Mouse (Mus musculus): ENCODE measurements around the gene Drd2.

Drd2 gene

DNA sequence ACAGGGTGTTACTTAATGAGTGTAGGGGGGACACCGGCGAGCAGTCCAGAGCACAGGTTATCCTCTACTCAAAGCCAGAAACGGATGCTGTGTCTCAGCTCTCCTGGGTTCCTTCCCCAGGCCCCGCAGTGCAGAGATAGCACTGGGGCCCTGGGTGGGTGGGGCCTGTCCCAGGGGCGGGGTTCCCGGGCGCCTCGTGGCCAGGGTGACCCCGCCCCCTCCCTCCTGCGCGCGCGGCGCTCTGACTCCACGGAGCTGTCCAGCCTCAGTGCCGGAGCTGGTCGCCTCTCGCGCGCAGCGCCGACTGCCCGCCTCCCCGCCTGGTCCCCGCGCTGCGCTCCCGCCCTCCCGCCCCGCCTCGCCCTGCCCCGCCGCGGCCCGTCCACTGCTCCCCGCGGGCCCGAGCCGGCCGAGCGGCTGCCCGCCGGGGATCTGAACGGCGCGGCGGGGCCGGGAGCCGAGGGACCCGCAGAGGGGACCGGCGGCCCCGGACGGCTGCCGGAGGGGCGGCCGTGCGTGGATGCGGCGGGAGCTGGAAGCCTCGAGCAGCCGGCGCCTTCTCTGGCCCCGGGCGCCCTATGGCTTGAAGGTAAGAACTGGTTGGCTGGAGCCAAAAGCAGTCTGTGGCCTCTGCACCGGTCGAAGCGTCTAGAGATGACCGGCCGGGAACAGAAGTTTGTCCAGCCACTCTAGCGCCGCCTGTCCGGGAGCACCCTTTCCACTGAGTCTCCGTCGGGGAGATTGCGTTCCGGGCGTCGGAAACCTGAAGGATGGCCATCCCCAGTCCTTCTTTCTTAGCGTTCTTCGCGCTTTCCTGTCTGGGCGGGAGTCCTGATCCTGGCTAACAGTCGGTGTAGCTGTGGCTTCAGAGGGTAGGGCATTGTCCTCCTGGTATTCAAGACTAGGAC, at the start of gene Drd2:
Drd2 (plus strand) TSS at position 492 of the 908 bp plus-strand sequence.
- DNase-seq (ENCODE audit: low read depth): no peak

DNA sequence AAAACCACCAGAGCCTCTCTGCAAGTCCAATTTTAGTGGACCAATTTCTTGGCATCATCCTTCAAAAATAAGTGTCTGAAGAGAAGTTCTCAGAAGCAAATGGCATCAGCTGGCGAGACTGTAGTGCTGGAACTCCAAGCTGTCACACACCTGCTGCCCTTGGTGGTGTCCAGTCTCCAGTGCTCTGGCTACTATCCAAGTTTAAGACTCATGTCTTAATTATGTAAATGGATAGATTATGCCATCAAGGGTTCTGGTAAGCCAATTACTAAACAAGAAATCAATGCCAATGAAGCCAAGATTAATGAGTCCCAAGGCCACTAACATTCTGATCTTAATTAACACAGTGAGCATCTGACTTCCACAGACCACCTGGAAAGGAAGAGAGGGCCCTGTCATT, 45.3 kb upstream of the Drd2 start:
- DNase-seq (ENCODE audit: low read depth): no peak

DNA sequence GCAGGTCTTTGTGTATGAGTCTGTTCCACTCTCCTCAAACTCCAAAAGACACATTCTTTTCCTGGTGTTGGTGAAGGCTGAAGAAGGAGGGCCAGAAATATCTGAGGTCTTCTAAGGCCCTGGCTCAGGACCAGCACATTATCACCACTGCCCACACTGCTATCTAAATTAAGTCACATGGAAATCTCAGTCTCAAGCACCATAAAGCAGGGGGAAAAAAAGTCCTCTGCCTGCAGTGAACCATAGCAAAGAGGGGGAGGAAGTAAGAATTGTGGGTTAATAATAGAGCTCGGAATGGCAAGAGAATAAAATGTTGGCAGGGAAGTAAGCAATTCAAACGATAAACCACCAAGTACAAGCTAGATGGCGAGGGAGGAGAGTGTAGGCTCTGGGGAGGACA, 32.9 kb upstream of the Drd2 start:
- no peak for DNase-seq (ENCODE audit: low read depth)

DNA sequence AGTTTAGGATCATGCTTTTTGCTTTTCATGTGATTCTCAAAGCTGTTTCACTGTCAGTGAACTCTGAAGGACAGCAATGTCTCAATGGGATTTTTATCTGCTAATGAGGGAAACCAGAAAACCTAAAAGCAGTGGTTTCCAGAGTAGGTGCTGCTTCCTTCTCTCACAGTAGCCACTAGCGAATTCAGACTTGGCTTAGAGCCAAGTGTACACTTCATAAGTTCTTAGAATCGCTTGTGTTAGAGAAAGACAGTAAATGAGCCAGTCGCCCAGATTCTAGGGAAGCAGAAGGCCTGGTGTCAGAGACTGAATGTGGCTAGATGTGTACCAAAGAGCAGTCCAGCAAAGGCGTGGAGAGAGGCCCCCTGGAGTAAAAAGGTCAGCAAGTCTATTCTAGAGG, 29.6 kb upstream of the Drd2 start:
- DNase-seq (ENCODE audit: low read depth): no peak

DNA sequence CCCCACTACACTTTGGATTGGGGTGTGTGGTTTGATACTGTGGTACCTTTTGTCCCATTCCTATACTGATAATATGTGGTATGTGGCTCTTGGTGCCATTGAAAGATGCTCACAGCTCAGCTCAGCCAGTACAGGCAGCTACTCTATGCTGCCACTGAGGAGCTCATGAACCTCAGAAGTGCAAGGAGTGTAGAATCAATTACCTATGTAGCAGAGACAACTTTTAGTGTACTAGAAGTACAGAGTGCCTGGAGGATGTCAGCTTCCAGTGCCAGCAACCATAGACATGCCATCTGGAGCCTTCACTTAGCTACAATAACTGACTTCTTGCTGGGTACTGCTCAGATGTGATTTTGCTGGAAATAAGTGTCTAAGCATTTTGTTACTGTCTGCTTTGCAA, 21.8 kb upstream of the Drd2 start:
- no peak for DNase-seq (ENCODE audit: low read depth)

DNA sequence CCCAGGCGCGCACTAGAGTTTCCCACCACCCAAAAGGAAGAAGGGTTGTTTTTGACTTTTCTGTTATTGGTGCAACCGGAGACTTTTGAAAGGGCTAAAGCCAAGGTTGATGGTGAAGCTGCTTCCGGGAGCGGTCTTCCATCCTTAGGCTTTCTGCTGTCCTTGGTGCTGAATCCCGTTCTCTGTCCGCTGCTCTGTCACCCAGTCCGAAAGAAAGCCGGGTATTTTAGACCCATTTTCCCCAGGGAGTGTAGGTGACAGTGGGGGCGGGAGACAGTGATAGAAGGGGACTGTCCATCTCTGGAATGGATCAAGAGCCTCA, 578 bp downstream of the Drd2 start:
- DNase-seq (ENCODE audit: low read depth): peak; percentile 39

DNA sequence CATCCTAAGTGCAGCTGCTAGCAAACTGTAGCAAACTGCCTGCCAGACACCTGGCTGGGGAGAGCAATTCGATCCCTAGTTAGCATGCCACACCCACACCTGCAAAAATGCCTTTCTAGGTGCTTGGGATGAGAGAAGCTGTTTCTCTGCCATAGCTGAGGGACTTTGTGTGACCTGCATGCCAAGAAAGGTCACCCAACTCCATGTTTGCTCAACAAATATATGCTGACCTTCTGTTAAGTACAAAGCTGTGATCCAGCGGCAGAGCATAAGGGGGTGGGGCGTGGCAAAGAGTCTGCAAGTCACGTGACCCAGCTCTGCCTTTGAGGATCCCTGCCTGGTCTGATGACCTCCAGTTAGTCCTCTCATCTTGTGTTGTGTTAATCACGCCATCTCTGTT, 25.3 kb downstream of the Drd2 start:
- peak; percentile 1 for DNase-seq (ENCODE audit: low read depth)

DNA sequence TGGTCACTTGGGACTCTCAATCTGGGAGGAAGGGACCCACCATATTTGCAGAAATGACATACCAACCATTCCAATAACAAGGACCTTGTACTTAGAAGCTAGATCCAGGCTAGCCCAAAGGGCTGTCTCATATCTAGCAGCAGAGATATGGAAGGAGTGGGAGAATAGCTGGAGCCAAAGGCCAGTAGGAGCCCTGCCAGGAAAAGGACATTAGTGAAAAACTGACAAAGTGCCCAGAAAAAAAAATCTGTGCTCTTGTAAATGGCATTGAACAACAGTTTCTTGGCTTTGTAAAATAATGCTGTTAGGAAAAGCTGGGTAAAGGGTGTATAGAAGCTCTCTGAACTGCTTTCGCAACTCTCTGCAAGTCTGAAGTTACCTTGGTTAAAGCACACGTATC, 33.5 kb downstream of the Drd2 start:
- DNase-seq (ENCODE audit: low read depth): no peak

DNA sequence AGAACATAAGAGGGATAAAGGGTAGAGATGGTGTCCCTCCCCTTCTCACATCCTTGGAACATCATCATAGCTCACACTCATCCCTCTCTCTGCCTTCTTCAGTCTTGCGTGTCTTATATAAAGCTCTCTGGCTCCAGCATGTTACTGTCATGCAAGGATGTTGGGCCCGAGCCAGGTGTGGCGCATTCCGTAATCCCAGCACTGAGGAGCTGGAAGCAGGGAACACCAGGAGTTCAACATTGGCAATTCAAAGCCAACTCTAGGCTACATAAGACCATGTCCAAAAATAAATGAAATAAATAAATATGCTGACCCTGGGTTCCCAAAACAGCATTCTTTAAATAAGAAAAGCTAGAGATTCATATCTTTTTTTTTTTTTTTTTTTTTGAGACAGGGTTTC, 39.5 kb downstream of the Drd2 start:
- no peak for DNase-seq (ENCODE audit: low read depth)

DNA sequence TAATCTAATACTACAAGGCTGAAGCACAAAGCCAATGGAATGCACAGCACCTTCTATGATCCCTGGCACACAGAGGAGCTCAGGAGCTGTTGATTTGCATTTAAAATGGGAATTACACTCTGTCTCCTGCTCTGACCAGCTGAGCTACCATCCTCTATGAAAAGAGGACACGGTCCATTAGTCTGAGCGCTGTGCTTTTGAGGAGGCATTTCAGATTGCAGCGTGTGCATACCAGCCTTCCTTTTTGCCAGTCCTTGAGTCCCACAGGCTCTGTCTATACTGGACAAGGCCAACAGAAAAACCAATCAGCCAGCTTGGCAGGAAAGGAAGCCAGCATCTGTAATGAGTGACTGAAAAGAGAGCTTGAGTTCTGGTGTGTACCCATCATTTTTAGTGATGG, 43.6 kb downstream of the Drd2 start:
- DNase-seq (ENCODE audit: low read depth): no peak

DNA sequence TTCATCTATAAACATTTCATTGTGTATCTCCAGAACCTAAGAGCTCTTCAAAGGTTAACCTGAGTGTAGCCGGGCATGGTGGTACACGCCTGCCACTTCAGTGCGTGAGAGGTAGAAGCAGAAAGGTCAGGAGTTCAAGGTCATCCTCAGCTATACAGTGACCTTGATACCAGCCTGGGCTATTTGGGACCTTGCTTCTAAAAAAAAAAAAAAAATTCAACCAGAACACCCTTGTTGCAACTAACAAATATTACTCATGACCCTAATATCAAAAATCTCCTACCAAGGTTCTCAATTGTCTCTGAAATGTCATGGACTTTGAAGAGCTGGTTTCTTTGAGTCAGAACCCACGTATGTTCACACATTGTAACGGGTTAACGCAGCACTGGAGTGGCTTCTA, 44.4 kb downstream of the Drd2 start:
- DNase-seq (ENCODE audit: low read depth): no peak

DNA sequence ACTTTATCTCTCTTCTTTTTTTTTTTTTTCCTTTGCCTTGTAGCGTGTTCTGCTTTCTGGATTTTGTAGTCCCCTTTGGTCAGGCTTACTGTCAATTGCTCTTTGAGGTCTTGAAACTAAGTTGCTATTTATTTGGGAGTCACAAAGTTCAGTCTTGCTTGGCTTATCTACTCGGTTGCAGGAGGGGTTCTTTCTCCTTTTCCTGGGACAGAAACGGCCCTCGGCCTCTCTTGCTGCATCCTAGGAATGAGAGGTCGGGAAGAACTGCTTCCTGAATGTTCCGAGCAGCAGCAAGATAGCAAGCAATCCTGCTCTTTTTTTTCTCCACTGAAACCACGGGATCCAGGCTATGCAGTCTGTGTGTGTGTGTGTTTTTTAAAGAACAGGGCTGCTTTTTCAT, 44.9 kb downstream of the Drd2 start:
- no peak for DNase-seq (ENCODE audit: low read depth)

DNA sequence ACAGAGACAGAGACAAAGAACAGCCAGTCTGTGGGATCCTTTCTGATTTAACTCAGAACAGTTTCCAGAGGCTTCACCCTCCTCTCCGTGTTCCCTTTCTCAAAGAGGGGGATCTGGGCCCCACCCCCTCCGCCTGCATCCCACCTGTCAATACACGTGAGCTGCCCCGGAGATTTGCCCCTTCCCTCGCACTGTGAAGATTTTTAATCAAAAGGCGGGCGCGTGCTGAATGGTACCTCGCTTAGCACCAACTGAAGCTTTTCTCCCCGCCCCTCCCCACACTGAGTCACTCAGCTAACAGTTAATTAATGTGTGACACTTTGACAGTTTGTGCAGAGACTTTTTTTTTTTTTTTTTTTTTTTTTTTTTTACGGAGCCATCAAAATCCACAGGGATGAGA, 45.7 kb downstream of the Drd2 start:
- no peak for DNase-seq (ENCODE audit: low read depth)

DNA sequence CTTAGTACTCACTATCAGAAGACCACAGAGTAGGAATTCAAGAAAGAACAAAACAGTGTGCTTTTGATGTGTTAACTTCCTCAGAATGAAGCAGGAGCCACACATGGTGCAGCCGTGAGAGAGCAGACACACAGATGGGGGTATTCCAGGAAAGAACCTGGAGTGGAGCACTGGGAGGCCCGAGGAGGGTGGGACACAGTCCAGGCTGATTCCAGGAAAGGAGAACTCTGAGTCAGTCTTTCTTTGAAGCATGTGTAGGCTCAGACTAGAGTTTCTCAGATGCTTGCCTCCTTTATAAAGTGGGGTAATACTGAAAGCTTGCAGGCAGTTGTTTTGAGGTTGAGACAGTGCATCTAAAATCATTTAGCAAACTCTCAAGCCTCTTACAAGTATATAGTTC, 51.8 kb downstream of the Drd2 start:
- DNase-seq (ENCODE audit: low read depth): peak; percentile 4

DNA sequence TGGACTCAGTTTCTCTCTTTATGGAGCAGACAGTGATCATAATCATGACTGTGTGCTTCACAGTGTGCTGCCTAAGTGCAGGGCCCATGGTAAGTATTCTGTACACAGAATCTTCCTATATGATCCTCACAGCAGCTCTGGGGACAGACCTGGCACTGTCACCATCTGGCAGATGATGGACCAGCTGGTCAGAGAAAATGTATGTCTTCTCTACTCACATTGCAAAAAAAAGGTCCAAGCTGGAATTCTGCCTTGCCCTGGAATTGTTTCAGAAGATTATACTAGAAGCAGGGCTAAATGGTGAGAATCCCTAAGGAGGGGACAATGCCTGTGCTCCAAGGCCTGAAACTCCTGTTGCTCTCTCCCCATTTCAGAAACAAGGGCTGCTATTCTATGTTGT, 55.6 kb downstream of the Drd2 start:
- DNase-seq (ENCODE audit: low read depth): no peak

DNA sequence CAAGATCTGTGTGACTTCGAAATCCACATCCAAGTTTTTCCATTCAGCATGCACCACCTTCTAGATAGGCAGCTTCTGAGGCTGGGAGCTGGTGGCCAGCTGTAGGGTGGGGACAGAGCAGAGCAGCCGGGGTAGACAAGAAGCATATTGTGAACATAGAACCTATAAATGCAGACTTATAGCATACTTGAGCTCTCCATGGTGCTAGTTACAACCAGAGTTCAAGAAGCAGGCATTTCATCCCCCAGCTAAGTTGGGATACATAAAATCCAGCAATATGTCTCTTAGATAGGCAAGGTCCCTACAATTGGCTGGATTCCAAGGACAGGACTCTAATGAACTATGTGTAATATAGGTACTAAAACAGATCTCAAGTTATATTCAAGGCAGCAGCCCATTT, 63.3 kb downstream of the Drd2 start:
- peak; percentile 33 for DNase-seq (ENCODE audit: low read depth)

DNA sequence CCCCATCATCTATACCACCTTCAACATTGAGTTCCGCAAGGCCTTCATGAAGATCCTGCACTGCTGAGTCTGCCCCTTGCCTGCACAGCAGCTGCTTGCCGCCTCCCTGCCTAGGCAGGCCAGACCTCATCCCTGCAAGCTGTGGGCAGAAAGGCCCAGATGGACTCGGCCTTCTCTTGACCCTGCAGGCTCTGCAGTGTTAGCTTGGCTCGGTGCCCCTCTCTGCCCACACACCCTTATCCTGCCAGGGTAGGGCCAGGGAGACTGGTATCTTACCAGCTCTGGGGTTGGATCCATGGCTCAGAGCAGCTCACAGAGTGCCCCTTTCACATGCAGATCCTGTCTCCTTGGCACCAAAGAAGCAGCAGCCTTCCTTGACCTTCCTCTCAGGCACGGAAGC, 66.6 kb downstream of the Drd2 start:
- DNase-seq (ENCODE audit: low read depth): no peak

DNA sequence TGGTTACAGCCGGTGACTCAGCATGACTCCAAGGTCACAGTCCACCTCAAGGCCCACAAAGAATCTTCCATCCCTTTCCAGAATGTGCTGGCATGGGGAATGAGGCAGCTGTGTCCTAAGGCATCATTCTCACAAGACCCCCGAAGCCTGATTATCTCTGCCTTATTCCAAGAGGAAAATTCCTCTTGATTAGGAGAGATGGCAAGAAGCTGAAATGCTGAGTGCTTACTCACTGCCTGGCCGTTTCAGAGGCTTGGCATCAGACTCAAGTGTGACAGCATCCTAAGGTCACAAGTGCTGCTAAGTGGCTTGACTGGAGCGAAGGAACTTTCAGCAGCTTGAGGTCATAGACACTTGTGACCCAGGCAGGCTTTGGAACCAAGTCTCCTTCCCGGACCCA, 70.2 kb downstream of the Drd2 start:
- DNase-seq (ENCODE audit: low read depth): peak; percentile 24

DNA sequence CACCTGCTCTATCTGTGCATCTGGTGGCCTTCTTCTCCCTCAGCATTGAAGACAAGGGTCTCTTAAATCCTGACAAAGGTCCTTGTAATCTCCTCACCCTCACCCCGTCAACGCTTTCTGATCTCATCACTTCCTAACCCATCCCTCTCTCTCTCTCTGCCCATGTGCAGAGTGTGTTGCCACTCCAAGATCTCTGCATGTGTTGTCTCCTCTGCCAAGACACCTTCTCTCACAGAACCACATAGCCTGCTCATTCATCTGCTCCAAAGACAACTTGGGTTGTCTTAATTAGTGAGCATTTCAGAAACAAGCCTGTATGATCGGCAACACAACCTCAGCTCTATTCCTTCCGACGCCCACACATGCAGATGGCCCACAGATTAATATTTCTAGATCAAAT, 83.4 kb downstream of the Drd2 start:
- no peak for DNase-seq (ENCODE audit: low read depth)

DNA sequence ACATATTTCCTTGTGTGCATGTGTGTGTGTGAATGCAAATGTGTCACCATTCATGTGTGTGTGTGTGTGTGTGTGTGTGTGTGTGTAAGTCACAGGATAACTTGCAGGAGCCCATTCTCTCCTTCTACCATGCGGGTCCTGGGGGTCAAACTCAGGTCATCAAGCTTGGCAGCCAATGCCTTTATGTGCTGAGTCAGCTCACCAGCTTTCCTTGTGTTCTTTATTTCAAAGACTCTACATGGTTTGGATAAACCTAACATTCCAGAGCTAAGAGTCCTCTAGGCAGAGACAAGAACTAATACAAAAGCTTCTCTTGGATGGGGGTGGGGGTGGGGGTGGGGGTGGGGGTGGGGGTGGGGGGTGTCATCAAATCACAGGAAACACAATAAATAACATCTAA, 85.2 kb downstream of the Drd2 start:
- no peak for DNase-seq (ENCODE audit: low read depth)

DNA sequence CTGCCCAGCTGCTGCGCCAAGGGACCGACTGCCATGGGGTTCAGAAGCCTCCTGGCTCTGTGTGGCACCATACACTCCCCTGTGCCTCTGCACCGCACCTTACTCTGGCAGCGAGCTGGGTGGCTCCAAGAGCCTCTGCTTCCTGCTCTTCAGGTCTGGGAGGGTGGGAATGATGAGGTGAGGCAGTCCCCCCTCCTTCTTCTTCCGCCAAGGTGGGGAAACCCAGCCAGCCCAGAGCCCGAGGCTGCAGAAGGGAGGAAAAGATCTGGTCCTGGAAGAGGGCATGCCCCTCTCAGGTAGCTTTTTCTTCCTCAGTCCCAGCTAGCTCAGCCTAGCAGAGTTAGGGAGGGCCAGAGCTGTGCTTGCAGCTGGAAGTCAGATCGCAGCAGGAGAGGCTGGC, 86.5 kb downstream of the Drd2 start, which contains the start of gene Ankk1:
Ankk1 (minus strand) TSS at position 101 of the 400 bp plus-strand sequence.
- no peak for DNase-seq (ENCODE audit: low read depth)

DNA sequence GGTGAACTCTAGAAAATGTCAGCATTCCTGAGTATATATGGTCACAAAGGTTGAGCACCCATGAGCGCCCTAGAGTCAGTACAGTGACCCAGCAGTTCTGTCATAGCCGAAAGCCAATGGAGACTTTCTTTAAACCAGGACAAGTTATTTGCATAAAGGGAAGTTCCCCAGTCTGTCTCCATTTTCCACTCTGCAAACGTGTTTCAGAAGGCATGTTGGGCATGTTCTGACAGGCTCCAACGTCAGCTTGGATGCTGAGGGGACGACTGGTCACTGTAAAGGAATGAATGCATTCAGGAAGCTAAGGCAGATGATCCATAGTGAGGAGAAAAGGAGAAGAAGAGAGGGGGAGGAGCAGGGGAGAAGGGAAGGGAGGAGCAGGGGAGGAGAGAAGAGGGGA, 87.1 kb downstream of the Drd2 start:
- peak; percentile 18 for DNase-seq (ENCODE audit: low read depth)

DNA sequence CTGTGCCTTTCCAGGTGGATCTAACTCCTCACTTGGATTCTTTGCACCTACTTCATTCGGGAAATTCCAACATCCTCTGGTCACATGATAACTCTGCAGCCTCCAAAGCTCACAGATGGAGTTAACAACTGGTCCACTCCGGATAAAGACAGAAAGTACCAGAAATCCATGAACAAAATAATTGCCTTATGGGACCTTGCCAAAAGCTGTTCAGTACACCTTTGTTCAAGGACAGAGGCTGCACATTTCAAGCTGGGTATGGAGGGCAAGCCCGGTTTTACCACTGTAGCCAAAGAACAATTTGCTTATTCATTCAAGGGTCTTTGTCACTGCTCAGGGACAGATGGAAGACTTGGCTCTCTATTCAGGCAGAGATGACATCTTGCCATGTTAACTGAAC, 102.2 kb downstream of the Drd2 start:
- no peak for DNase-seq (ENCODE audit: low read depth)

DNA sequence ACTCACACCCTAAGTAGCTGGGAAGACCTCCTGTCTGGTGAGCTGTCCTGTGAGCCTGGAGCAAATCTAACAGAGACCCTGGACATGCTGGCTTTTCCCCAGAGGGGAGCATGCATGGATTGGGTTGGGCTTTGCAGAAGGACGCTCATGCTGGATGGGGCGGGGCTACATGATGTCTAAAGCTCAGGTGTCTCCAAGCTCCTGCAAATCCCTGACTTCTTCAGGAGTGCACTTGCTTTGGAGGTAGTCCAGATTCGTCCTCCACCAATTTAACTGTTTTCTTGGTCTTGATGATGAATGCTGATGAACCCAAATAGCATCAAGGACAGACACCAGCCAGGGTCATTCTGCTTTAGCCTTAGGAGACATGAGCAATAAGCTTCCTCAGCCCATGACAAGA, 110.1 kb downstream of the Drd2 start:
- no peak for DNase-seq (ENCODE audit: low read depth)

Data from NIH3T3 (cell line).